Mouse (Mus musculus) liver, postnatal 0 days (tissue): ENCODE measurements at regions not wholly inside any gene's neighbourhood (a gene's known extent, or its start where the extent isn't known, plus 50 kb on each side); places are given as distances from the start of the nearest gene placed in this dataset.

Experiments used
- CTCF ChIP-seq: sonication (generic); IDR thresholded peaks from 2 replicates; pipeline ENCODE4 v1.5.1; 2016; ENCODE audit warnings: antibody characterized with exemption, low read depth
- EP300 ChIP-seq: IDR thresholded peaks from 2 replicates; pipeline ENCODE4 v1.6.1; 2016; ENCODE audit warnings: antibody characterized with exemption, low read depth, mild to moderate bottlenecking

- TF ChIP-seq CTCF (no peak), EP300 (no peak)
These were observed 155.2 kb upstream of the Kbtbd8 start for GRCm38 (mm10) chr6:94961821-94962220.
